Mouse (Mus musculus) inflammation-experienced regulatory T-cells, adult 6 months (primary cell): ENCODE results near the gene Ntpcr. TPM values are rescaled to one million over a fixed set of nuclear protein-coding genes. Genes with fewer than 3 reads are reported as not detected.

Experiments
- ATAC-seq: one replicate; pipeline ENCODE4 v1.8.0; 2017
- polyA plus RNA-seq, 3 experiments: library from polyadenylated mRNA; unstranded; fragments of 100-300 nt; shearing (Covaris generic); gene quantifications; one replicate each; pipeline ENCODE4 v1.2.1; 2017

Ntpcr gene
- polyA plus RNA-seq, 3 experiments from 2014 or later, result 18.9 to 19.7 (median 19.5) TPM

DNA sequence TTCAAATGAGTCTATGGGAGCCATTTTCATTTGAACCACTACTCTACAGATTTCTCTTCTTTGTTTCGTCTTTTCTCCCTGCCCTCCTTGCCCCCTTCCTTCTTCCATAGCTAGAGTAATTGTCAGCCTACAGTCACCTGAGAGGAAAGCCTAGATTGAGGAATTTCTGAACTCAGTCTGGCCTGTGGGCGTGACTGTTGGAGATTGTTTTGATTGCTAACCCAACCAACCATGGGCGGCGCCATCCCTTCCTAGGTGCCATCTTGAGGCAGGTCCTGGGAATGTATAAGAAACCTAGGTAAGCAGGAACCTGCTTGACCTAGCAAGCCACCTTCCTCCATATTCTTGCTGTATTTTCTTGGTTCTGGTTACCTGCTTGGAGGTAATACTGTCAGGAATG is 3.6 kb upstream of the Ntpcr start:
- ATAC-seq, result no peak

DNA sequence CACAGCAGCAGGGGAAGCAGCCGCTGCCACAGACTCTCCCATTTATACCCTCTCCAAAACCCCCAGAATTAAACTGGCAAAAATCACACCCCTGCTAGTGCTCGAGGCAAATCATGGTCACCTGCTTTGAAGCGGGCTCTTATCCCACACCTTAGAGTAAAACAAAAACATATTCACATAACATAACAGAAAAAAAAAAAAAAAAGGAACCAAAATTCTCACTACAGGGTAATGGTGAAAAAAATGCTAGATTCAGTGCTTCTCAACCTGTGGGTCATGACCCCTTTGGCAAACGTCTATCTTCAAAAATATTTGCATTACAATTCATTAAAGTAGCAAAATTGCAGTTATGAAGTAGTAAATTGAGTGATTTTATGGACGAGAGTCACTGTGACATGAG is 2.8 kb upstream of the Ntpcr start:
- ATAC-seq, result no peak

DNA sequence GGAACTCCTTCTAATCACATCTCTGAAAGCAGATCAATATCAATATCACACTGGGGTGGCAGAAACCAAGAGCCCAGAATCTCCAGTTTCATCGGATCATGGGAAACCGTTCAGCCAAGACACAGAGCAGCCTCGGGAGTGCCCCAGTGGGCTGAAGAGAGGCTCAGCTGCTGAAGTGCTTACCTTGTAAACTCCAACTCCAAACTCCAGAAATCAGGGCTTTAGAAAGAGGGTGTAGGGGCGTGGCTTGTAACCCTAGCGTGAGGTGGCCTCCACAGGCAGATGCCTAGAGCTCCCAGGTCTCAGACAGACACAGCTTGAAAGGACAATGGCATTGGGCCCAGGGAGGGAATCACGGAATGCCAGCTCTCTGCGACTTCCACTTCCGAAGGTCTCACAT is 2.0 kb upstream of the Ntpcr start:
- no peak for ATAC-seq

DNA sequence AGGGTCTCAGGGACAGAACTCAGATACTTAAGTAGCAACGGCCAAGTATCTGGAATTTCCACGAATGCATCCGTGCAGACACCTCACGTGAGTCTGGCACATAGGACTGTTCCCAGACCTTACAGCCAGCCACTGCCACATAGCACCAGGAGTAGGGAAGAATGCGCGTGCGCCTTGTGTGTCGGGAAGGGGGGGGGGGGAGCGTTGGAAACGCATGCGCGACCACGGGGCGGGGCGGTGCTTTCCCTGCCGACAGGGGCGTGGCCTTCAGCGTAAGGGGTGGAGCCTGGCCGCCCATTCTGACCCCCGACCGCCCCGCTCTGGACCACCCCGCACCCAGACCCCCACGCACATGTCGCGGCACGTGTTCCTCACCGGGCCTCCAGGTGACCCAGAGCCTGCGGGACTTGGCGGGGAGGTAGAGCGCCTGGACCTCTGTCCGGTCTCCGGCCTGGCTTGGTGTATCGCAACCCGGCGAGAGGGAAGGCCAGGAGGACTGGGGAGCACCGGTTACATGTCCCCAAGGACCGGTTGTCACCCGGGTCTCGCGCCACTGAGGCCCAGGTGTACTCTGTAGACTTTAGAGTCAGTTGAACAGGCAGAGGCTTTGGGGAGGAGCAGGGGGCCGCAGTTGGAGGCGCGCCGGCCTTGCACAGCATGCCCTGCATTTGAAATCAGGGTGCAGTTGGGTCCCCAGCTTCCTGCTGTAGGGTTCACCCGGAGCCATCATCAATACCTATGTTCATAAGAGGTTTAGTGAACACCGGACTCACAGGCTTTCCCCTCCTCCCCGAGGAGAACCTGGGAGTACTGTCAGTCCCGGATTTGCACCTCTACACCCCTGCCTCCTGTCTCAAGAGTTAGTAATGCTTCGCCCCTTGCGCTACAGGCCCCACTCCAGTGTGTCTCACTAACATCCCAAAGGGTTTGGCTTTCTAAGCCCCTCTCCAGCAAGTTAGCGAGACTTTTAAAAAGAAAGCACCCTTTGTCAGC is 4.5 kb downstream of the Ntpcr start:
- peak; percentile 79 for ATAC-seq

DNA sequence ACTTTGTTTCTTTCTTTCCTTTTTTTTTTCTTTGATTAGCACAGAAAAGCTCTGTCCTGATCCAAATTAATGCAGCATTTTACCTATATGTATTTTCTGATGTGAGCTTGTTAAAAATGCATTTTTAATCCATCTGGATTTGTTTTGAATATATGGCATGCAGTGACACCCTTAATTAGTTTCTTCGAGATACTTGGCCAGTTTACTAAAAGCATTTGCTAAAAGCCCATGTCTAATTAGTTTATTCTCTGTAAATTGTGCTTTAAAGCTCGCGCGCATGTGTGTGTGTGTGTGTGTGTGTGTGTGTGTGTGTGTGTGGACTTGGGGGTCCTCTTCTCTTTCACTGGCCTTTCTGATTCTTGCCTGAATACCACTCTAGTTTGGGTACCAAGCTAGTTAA is 9.2 kb downstream of the Ntpcr start:
- no peak for ATAC-seq

DNA sequence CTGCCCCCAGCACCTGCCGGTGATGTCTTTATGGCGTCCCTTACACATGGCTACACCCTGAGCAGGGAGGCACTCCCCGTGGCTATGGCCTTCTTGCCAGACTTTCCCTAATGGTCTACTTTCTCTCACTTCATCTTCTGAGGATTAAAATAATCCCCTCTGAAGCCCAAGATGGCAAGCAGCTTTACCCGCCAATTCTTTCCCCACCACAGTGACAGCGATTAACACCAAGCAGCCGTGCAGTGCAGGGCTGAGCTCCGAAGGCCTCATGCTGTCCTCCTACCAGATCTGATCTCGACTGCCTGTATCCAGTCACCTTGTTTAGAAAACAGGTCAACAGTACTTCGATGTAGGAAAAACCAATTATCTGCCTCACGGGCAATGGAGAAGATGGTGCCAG is 10.9 kb downstream of the Ntpcr start:
- no peak for ATAC-seq

DNA sequence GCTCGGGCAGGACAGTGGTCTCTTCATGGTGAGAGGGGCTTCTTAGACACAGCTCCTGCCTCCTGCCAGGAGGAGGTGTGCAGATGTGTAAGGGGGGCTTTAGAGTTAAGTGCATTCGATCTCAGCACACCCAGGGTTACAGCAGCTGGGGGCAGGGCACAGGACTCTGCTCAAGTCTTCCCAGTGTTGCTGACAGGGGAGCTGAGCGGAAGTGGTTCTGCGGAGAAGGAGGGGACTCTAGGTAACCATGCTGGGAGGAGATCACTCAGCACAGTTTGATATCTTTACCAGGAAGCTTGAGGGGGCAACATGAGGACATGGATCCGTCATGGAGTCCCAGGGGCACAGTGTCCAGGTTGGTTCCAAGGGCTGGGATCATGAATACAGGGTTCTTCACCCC is 11.6 kb downstream of the Ntpcr start:
- peak; percentile 46 for ATAC-seq

DNA sequence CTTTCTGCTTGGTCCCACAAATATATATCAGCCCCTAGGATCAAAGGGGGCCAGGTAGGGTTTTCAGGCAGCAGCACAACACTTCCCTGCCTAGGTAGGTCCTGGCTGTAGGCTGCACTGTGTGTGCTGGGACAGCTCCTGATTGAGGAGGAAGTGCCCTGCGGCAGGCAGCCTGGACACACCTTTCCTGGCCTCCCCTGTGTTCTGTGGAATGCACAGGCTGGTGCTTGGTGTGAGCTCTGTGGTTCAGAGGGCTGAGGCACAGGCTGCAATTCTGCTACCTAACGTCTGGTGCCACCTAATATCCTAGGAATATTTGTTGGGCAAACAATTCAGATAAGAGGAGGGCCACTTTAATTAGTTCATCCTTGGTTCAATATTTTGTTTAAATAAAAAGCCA is 12.1 kb downstream of the Ntpcr start:
- no peak for ATAC-seq

DNA sequence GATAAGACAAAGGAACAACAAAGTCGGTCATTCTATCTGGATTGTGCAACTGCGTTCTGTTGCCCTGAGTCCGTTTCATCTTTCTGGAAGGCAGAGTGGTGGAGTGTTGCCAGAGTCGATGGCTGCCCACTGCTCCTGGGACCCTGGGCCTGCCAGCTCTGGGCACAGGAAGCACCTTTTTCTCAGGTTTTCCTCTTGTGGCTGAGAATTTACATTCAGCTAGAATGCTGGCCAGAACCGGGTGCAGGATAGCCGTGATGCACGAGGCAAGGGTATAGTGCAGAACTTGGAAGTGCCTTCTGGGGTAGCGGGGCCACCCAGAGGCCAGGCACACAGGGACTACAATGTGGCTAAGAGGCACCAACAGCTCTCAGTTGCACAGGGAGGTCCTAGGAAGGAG is 12.6 kb downstream of the Ntpcr start:
- ATAC-seq, result no peak

DNA sequence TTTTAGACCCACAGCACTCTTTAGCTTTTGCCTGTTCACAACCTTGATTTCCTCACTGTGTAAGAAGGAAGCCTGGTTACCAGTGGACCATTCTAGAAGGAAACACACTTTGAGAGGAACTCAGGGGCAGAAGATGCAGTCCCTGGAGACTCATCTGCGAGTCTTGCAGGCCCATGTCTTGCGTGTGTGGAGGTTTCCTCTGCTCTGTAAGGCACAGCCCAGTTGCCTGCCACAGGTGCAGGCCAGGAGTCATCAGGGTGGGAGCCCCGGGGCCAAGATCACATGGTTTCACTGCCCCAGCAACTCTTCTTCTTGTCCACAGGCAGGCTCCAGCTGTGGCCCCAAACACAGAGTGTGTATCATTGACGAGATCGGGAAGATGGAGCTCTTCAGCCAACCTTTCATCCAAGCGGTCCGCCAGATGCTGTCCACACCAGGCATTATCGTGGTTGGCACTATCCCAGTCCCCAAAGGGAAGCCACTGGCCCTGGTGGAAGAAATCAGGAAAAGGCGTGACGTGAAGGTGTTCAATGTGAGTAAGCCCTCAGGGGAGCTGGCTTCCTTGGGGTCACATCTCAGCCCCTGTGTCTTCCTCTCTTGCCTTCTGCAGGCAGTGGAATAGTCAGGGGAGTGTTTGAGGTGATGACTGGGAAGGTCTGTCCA is 15.3 kb downstream of the Ntpcr start:
- no peak for ATAC-seq

DNA sequence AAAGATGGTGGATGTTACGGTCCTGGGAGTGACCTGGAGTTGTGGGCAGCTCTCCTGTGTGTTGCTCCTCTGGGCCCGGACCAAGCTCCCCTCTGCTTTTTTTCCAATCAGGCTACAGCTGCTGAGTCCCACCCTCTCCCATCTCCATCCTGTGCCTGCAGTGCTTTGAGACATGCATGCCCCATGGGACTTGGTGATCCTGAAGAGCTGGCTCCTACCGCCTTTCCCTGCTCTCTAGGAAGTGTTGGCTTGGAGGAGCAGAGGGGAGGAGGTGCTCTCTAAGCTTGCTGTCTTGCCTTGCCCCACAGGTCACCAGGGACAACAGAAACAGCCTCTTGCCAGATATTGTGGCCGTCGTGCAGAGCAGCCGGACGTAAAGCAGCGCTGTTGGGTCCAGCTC is 17.6 kb downstream of the Ntpcr start:
- no peak for ATAC-seq

DNA sequence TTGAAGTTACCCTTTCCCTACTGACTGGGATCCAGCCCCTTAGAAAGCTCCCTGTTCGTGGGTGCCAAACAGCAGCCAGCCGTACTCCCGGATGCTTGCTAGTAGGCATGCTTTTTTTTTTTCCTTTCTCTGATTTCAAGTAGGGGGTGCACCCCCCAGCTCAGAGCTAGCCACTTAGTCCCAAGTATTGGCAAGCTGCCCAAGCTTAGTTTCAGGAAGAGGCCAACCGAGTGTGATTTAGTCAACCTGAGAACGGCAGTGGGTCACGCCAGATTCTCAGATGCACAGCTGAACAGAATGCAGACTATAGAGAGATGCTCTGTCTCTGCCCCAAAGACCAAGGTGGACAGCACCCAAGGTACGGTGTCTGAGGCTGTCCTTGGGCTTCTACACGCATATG is 21.1 kb downstream of the Ntpcr start:
- ATAC-seq, result no peak

DNA sequence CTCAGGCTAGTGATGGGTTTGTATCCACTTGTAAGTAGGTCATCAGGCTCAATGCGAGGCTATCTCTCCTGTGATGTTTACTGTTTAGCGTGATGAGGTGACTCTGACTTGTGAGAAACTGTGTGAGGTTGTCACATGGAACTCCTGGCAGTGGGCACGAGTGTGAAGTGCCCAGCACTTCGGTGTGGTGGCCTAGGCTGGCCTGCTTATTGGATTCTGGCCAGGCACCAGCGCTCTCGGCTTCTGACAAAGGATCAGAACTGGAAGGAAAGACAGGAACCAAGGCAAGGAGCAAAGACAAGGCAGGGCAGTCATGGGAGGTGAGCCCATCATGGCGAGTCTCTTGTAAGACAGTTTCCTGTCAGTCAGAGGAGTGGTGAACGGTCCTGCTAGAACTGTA is 26.1 kb downstream of the Ntpcr start:
- no peak for ATAC-seq

DNA sequence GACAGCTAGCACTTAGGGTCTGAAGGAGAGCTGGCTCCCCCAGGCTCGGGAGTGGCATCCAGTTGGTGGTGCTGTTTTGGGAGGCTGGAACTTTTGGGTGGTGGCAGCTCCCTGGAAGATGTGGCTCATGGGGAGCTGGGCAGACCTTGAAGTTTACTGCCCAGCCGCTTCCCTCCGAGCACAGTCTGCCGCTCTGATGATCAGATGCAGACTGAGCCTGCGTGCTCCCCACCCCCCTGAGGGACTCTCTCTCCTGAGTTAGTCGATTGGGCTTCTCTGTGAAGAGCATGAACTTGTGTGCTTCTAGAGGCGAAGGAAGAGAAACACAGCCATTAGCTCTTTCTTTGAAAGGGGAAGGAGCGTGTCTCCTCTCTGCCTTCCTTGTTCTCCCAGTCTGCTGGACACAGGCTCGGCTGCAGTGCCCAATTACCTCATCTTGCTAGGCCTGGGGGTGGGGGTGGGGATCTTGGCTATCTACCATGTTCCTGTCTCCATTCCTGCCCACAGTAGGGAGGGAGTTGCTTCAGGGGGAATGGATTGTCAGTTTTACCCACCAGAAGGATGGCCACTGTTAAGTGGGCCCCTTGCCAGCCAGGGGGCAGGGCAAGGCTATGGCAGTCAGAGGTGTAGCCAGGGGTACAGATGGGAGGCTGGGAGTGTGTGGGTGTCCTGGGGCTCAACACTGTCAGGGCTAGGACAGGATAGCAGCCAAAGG is 26.8 kb downstream of the Ntpcr start:
- ATAC-seq, result no peak

DNA sequence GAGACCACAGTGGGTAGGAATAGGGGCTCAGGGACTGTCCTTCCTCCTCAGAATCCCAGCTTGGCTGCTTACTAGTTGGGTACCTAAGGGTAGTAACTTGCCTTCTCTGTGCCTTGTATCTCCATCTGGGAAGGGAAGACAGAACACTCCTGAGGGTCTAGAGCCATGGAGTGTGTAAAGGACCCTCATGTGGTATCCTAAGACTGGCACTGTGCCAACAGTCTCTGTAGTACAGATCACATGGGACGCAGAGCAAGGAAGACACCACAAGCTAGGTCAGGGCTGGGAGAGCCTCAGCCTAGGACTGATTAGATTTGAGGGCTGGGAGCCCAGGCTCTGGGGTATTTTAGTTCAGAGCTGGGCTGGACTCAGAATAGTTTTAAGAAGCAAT is 27.3 kb downstream of the Ntpcr start:
- no peak for ATAC-seq

DNA sequence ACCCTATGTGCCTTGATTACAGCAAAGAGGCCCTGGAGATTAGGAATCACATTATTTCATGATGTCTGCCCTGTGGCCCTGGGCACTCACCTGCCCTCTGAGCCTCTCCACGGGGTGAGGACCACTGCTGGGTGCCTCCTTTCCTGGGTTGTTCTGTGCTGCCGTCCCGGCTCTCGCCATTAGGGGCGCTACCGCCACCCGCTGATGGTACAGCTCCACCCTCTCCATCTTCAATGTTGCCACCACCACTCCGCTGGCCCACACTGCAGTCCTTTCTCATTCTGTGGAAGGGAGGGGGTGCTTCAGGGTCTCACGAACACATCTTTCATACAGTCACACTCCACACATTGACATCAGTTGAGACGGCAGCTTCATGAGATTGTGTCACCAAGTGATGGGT is 29.3 kb downstream of the Ntpcr start:
- ATAC-seq, result no peak

DNA sequence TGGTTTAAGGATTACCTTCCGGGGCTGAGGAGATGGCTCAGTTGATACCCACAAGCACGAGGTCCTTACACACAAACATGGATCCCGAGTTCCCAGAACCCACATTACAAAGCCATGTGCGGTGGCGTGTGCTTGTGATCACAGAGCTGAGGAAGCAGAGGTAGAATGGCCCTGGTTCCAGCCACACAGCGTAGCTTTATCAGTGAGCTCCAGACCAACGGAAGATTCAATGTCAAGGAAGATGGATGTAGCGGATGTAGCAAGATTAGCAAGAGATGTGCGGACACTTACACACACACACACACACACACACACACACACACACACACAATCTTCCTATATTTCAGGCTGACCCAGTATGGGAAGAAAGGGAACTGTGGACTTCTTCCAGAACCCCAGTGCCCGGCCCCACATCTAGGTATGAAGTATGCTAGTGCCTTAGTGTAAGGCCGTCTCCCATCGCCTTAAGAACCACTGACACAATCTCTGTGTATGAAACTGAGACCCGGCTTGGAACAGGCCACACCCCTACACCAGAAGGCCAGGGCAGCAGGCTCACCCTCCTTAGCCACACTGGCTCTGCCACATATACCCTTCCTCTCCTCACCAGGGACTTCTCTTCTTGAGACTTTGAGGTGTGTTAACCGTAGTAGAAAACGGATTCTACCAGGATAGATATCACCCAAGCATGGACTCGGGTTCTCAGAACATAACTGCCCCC is 33.5 kb downstream of the Ntpcr start:
- no peak for ATAC-seq

DNA sequence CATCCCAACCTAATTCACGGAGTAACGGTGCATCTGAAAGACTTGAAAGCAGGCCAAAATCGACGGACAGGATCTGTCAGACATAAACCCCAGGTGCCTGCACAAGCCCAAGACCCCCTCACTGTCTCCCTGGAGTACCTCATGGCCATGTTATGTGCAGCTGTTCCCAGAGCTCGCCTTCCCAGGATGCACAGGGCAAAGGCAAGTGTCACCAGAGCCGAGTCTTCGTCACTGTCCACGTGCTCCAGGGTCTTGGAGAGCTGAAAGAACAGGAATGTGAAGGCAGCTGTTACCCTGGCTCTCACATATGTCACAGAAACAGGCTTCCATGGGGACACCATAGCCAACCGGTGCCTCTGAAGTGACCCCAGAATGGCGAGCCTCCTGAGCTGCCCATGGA is 38.3 kb downstream of the Ntpcr start:
- ATAC-seq, result no peak

DNA sequence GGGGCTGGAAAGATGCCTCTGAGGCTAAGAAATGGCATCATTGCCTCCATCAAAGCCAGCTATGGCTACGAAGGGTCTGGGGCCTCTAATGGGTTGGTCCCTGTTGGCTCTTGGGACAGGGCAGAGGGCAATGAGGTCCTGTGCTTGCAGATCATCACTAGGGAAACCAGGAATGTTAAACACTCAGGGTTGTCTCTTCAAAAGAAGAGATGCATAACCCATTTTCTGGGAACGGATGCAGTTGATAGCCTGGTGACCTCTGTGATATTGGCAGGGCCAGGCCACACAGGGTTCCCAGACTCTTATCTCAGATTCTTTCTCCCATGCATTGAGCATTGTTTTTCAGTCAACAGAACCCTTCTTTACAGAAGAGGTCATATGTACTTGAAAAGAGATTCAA is 42.5 kb downstream of the Ntpcr start:
- ATAC-seq, result no peak

DNA sequence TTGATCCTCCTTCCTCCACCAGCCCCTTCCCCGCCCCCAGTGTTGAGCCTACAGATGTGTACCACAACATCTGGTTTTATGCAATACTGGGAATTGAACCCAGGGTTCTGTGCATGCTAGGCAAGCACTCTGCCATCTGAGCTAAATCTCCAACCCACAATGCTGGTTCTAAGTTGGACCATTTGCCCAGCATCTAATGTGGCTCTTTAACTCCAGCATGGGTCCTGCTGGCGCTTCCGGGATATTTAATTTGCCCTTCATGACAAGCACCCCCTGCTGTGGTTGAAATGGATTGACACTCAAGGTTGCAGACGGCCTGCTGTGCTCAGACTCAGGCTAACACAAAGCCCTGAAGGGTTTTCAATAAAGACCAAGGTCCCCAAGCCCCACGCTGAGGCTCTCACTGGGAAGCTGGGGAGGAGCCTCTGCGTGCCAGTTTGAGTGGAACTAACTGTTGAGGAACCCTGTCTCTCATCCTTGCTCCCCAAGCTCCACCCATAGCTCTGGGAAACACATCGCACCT is 43.6 kb downstream of the Ntpcr start:
- ATAC-seq, result no peak

DNA sequence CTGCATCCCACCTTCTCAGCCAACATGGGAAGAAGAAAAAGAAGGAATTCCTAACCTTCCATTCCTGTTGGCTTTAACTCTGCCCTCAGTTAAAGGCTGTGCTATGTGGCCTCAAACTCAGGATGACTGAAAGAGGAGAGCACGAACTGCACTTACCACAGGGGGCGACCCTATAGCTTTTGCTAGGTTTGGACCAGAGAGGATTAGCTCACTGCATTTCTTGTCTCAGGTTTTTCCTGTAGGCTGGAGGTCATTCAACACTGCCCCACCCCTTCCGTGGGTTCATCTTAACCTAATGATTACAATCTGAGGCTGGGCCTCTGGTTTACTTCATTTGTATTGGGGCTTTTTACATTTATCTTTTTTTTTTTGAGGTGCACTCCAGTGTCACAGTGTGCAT is 45.3 kb downstream of the Ntpcr start:
- no peak for ATAC-seq

DNA sequence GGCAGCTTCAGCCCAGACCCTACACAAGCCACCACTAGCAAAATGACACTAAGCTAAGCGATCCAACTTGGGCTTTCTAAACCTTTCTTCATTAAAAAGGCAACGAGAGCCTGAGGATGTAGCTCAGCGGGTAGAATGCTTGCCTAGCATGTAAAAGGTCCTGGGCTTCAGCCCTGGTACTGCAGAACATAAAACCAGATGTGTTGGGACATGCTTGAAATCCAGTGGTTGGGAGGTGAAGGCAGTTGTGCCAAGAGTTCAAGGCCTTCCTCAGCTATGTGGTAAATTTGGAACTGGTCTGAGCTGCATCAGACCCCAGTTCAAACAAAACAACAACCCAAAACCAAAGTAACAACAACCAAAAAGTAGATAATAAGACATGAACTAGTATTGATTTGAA is 46.6 kb downstream of the Ntpcr start:
- ATAC-seq, result no peak

DNA sequence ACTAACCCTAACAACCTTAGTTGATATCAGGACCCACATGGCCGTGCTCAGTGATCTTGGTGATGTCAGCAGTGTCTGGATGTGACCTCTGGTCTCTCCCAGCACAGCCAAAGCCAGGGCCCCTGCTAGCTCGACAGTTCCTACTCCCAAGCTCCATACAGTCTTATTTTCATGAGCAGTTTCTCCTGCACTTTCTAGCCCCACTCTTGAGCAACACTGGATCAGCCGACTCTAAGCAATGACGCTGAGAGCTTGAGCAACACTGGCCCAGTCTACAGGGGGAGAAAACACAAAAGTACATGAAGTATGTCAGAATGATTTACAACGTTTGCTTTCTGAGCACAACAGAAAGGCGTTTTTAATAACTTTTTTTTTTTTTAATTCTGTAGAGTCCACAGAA is 47.0 kb downstream of the Ntpcr start:
- no peak for ATAC-seq
